Comparison of ENCODE assay signal across 14 mouse cellular contexts in genomic region chr5:52138134-52138533, GRCm38 (mm10). TPM values are rescaled to one million over a fixed set of nuclear protein-coding genes. Genes with fewer than 3 reads are reported as not detected.
DNase-seq lines count a peak whose midpoint lies in the region; ATAC-seq and TF ChIP-seq lines count a peak whose summit lies in the region.
"Had no signal": no experiment of that assay in that cellular context is flagged by ENCODE, and none has a peak within 500 bp of the region (broad histone marks: within the 10 kb centered on the region; RNA-seq: fewer than 3 reads in every experiment).

No protein-coding gene starts in this region.

- H3K36me3 ChIP-seq in kidney, adult 2 months (ENCODE audit: control insufficient read depth, insufficient read depth, low read length), result no peaks in the 10 kb centered on the region
- no peaks in the 10 kb centered on the region for H3K36me3 ChIP-seq in small intestine, adult 2 months (ENCODE audit: control insufficient read depth, insufficient read depth, low read length)

- WGBS in kidney, adult 2 months, result 78% methylated on average over 11 of the region's 11 CpGs
- WGBS in small intestine, adult 2 months, result 30% methylated on average over 11 of the region's 11 CpGs

- H3K27ac ChIP-seq in kidney, adult 2 months (ENCODE audit: insufficient read depth, low read depth, low read length), result no peak overlapping the region
- peak overlapping the region; percentile 17; the same call in 1 of the 2 replicates for H3K27ac ChIP-seq in small intestine, adult 2 months (ENCODE audit: insufficient read depth, low read depth, low read length)
- H3K27ac ChIP-seq: hindbrain, postnatal 0 days; limb, embryonic 13.5 days had no signal

- H3K4me1 ChIP-seq in kidney, adult 2 months (ENCODE audit: control insufficient read depth, insufficient read depth, low read length), result no peaks in the 10 kb centered on the region; the same call in 1 of the 2 replicates
- peaks cover 2% of the 10 kb centered on the region; the same call in 1 of the 2 replicates for H3K4me1 ChIP-seq in small intestine, adult 2 months (ENCODE audit: control insufficient read depth, insufficient read depth, insufficient read length, low read length)

- no peaks in the 10 kb centered on the region for H3K27me3 ChIP-seq in kidney, adult 2 months (replicated peaks; ENCODE audit: control insufficient read depth, insufficient read depth, low read length)
- no peaks in the 10 kb centered on the region for H3K27me3 ChIP-seq in small intestine, adult 2 months (ENCODE audit: control insufficient read depth, insufficient read depth, low read length)
- H3K27me3 ChIP-seq: limb, embryonic 13.5 days had no signal

- no peak overlapping the region for H3K4me3 ChIP-seq in kidney, adult 2 months (ENCODE audit: insufficient read depth, low read depth, low read length)
- no peak overlapping the region for H3K4me3 ChIP-seq in small intestine, adult 2 months (ENCODE audit: low read depth, low read length)
- H3K4me3 ChIP-seq: limb, embryonic 13.5 days; myocyte had no signal

- no peak for TF ChIP-seq POLR2A in kidney, adult 2 months (IDR thresholded peaks at IDR 0.05; ENCODE audit: low read depth, low read length)
- TF ChIP-seq POLR2A in small intestine, adult 2 months (IDR thresholded peaks at IDR 0.05; ENCODE audit: low read depth, low read length), result no peak

- peak; percentile 32 for DNase-seq in kidney, adult 2 months
- DNase-seq in kidney, postnatal 4 days, result no peak
- peak; percentile 34 for DNase-seq in A20 (ENCODE audit: low read depth, low spot score)
- no peak for DNase-seq in embryo, embryonic 10 days (ENCODE audit: low spot score)
- no peak for DNase-seq in adrenal gland, postnatal 25 days
- DNase-seq in adrenal gland, adult 2 months, result no peak
- DNase-seq: cerebellum, postnatal 10 days; gastrocnemius, postnatal 25 days; layer of hippocampus, adult 9-11 months had no signal

- TF ChIP-seq CTCF in kidney, adult 2 months (conservative IDR thresholded peaks at IDR 0.05; ENCODE audit: insufficient read depth, insufficient read length, low read depth, low read length), result no peak
- no peak for TF ChIP-seq CTCF in small intestine, adult 2 months (IDR thresholded peaks at IDR 0.05; ENCODE audit: extremely low read depth, insufficient read length, insufficient replicate concordance, low read depth, low read length)

- ATAC-seq in granulocyte monocyte progenitor cell, adult 5-6 weeks (replicated peaks; ENCODE audit: poor library complexity, severe bottlenecking), result peak; percentile 61
- ATAC-seq: hindbrain, postnatal 0 days had no signal

RNA-seq across cellular contexts. Expression of gene Dhx15, which starts 52.2 kb away (rescaled TPM):
- 31.2 and 39.2 TPM in 2 replicates for polyA plus RNA-seq in kidney, adult 2 months (2012; rRNA removed)
- total RNA-seq in granulocyte monocyte progenitor cell, adult 5-6 weeks (2014; fragmentation: Nextera tagmentation), result 242 and 251 TPM in 2 replicates
- 373 and 374 TPM in 2 replicates for total RNA-seq in granulocyte monocyte progenitor cell, adult 5-6 weeks (2017)
- 5.8 and 11.3 TPM in 2 replicates for polyA plus RNA-seq in small intestine, adult 2 months (2012; rRNA removed)
- 114 and 131 TPM in 2 replicates for total RNA-seq in adrenal gland, postnatal 25 days (2021)
- total RNA-seq in adrenal gland, adult 2 months (2021), result 100 to 1,000 TPM; 106 to 118 TPM
- 9.5 and 15.1 TPM in 2 replicates for polyA plus RNA-seq in adrenal gland, adult 2 months (2012; rRNA removed)

Comparison
In these comparisons a context has a peak if more than half of its experiments do, and no peak if none do; other contexts are left out.
1. DNase-seq: peak in kidney, adult 2 months (single experiment) and A20 (single experiment); none in kidney, postnatal 4 days (0 of 2), embryo, embryonic 10 days (single experiment), adrenal gland, postnatal 25 days (single experiment) and adrenal gland, adult 2 months (single experiment).